Mouse (Mus musculus) forebrain, embryonic 12.5 days (tissue): ENCODE results near the gene Arpp21. TPM values are rescaled to one million over a fixed set of nuclear protein-coding genes. Genes with fewer than 3 reads are reported as not detected.

Experiments used
- ATAC-seq: fragments of 200-750 bp; cut with Nextera tagmentation; 2 replicates; pipeline ENCODE4 v1.8.0; 2017; ENCODE audit warnings: moderate TSS enrichment; ENCODE audit not compliant: low FRiP score
- H3K27ac ChIP-seq: fragments of 300-500 bp; sonication (generic); 2 replicates; pipeline ENCODE4 v1.5.1; 2016; ENCODE audit warnings: mild to moderate bottlenecking
- H3K27me3 ChIP-seq: fragments of 300-500 bp; sonication (generic); 2 replicates; pipeline ENCODE4 v1.6.1; 2016; ENCODE audit warnings: mild to moderate bottlenecking
- H3K36me3 ChIP-seq: fragments of 300-500 bp; sonication (generic); replicated peaks from 2 replicates; pipeline ENCODE4 v1.6.1; 2016; ENCODE audit warnings: mild to moderate bottlenecking
- H3K4me1 ChIP-seq: fragments of 300-500 bp; sonication (generic); 2 replicates; pipeline ENCODE4 v1.6.1; 2016
- H3K4me2 ChIP-seq: fragments of 300-500 bp; sonication (generic); 2 replicates; pipeline ENCODE4 v1.6.1; 2016; ENCODE audit warnings: mild to moderate bottlenecking, moderate library complexity
- H3K4me3 ChIP-seq: fragments of 300-500 bp; sonication (generic); replicated peaks from 2 replicates; pipeline ENCODE4 v1.5.1; 2016; ENCODE audit warnings: mild to moderate bottlenecking
- H3K9ac ChIP-seq: fragments of 300-500 bp; sonication (generic); 2 replicates; pipeline ENCODE4 v1.6.1; 2016; ENCODE audit warnings: mild to moderate bottlenecking
- H3K9me3 ChIP-seq: fragments of 300-500 bp; sonication (generic); 2 replicates; pipeline ENCODE4 v1.6.1; 2016
- WGBS: fragments of 180-500 bp; shearing (Covaris S2); methylation state at CpG from one replicate; pipeline ENCODE4 v1.1.7; 2016; 5-methylcytosine and 5-hydroxymethylcytosine counted together
- polyA plus RNA-seq: library from polyadenylated mRNA; unstranded; fragments of >200 nt; fragmentation: Nextera tagmentation; extraction: Ambion mirVana; gene quantifications from 2 replicates; pipeline ENCODE4 v1.2.1, GENCODE M21; 2016

Arpp21 gene
- polyA plus RNA-seq, 1 experiment from 2014 or later: 10.4 TPM

DNA sequence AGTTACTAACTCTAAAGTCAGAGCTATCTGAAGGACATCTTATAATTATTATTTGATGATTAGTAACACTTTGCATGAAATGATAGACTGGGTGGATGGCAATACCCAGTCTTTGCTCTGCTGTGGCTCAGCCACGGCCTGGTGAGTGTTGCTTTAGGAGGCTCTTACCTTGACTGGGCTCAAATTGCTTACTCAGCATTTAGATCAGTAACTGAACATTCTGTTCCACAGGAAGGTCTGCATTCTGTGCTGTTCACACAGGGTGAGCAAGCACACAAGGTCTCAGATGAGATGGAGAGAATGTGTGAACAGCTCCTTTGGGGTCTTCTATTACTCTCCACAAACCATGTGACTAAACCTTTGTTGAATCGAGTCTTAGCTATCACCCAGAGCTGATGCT is 11.4 kb upstream of the Arpp21 start:
- ATAC-seq: no peak
- WGBS: 80% methylated on average over 2 of the region's 2 CpGs
- H3K4me3 ChIP-seq: no peak overlapping the region

DNA sequence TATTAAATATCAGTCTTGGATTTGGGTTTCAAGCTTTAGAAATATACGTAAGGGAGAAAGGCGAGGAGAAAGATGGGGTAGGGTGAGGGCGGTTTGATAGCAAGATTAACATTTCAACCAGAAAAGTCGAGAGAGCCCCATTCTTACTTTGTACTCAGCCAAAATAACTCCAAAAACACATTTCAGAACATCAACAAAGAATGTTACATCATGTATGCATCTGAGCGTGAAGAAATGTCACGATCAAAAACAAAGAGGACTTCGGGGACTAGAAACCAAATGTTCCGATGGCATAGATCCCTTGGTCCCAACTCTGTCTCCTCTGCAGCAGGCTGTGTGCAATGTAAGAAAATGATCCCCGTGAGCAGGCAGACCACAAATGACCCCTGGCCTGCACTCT is 2.4 kb upstream of the Arpp21 start:
- Histone ChIP-seq H3K9ac (no peak overlapping the region), H3K27me3 (peaks cover 49% of the 10 kb centered on the region), H3K27ac (no peak overlapping the region), H3K9me3 (no peaks in the 10 kb centered on the region), H3K4me3 (no peak overlapping the region), H3K4me1 (peaks cover 16% of the 10 kb centered on the region), H3K4me2 (no peak overlapping the region), H3K36me3 (no peaks in the 10 kb centered on the region)
- ATAC-seq: no peak
- WGBS: 78% methylated on average over 9 of the region's 9 CpGs

More for the DNA sequence above, 11.4 kb upstream of the Arpp21 start:
- no peak overlapping the region for H3K4me2 ChIP-seq
- H3K27ac ChIP-seq: no peak overlapping the region
- H3K36me3 ChIP-seq: no peaks in the 10 kb centered on the region
- H3K27me3 ChIP-seq: no peaks in the 10 kb centered on the region
- H3K4me1 ChIP-seq: no peaks in the 10 kb centered on the region
- no peak overlapping the region for H3K9ac ChIP-seq
- no peaks in the 10 kb centered on the region for H3K9me3 ChIP-seq

DNA sequence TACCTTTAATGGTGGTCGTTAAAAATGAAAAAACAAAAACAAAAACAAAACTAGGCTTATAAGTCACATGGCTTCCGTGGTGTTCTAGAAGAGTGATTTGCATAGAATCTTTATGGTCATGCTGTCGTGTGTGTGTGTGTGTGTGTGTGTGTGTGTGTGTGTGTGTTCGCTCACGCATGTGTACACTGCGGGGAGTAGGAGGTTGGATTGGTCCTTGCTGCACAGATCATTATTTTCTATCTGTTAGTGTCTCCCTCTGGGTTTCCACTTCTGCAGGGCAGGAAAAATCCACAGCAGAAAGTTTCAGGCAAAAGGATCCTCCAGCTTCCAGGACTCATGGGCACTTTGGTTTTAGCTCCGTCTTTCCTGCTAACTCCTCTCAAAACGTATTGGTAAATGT is 813 bp upstream of the Arpp21 start:
- Histone ChIP-seq H3K9ac (no peak overlapping the region), H3K27me3 (peaks cover 58% of the 10 kb centered on the region)
- 86% methylated on average over 8 of the region's 8 CpGs for WGBS

GRCm38 (mm10) chr9:112235041-112235695 is 570 bp downstream of the Arpp21 start:
- H3K9ac ChIP-seq: peak overlapping the region; percentile 71
- under 1% methylated on average over 44 of the region's 44 CpGs for WGBS
- H3K27ac ChIP-seq: peak overlapping the region; percentile 69
- peaks cover 16% of the 10 kb centered on the region for H3K4me1 ChIP-seq
- ATAC-seq: peak; percentile 91
- no peaks in the 10 kb centered on the region for H3K9me3 ChIP-seq
- H3K27me3 ChIP-seq: peaks cover 60% of the 10 kb centered on the region
- H3K4me2 ChIP-seq: peak overlapping the region; percentile 95
- H3K36me3 ChIP-seq: no peaks in the 10 kb centered on the region
- peak overlapping the region; percentile 57 for H3K4me3 ChIP-seq

More for the DNA sequence above, 813 bp upstream of the Arpp21 start:
- Histone ChIP-seq H3K4me2 (no peak overlapping the region), H3K27ac (no peak overlapping the region), H3K9me3 (no peaks in the 10 kb centered on the region), H3K4me1 (peaks cover 16% of the 10 kb centered on the region), H3K36me3 (no peaks in the 10 kb centered on the region), H3K4me3 (no peak overlapping the region)
- no peak for ATAC-seq

DNA sequence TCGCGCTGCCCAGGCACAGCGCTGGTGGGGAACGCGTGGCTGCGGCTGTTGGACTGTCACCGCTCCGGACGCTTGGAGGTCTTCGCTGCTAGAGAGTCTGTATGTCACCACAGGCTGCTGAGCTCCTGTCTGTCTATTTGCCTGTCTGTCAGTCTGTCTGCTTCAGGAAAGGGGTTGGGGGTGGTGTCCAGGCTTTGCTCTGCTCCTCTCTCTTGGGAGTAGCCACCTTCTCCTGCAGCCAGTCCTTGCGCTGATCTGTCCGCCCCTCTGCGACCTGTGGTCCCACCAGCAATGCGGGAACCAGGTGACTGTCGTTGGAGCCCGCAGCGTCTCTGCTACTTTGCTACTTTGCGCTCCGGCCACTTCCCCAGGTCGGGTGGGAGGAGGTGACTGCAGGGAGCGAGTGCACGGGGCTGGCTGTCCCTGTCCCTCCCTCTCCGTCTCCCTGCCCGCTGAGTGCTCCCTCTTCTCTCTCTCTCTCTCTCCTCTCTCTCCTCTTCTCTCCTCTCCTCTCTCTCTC is 1.2 kb downstream of the Arpp21 start:
- H3K4me3 ChIP-seq: peak overlapping the region; percentile 57
- no peaks in the 10 kb centered on the region for H3K9me3 ChIP-seq
- H3K27me3 ChIP-seq: peaks cover 60% of the 10 kb centered on the region
- peak overlapping the region; percentile 95 for H3K4me2 ChIP-seq
- peak overlapping the region; percentile 69 for H3K27ac ChIP-seq
- WGBS: under 1% methylated on average over 24 of the region's 24 CpGs
- peak; percentile 62 for ATAC-seq
- H3K9ac ChIP-seq: peak overlapping the region; percentile 71
- peaks cover 16% of the 10 kb centered on the region for H3K4me1 ChIP-seq
- no peaks in the 10 kb centered on the region for H3K36me3 ChIP-seq

DNA sequence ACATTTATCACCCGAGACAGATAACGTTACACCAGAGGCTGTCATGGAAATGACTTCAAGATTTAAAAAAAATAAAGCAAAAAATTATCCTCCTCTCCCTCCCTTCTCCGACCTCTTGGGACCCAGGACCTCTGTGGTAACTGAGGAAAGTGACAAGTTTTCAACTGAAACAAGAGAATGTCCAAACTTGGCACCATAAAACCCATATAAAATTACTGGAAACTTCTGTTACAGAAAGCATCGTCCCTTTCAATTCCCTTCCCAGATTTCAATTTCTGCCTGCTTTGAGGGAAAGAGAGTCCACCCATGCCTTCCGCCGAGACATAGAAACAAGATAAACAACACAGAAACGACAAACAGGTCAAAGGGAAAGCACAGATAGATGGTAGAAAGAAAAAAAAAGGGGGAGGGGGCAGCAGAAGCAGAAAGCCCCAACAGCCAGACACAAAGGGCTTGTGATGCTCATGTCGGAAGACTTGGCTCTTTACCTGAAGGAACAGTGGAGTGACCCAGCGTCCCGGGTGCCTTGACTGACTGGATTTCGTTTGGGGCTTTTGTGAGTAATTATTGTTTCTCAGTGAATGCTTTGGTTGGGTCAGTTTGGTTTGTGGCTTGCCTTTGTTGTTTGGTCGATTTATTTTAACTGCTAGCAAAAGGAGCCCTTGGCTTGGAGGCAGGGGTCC is 1.8 kb downstream of the Arpp21 start:
- peaks cover 58% of the 10 kb centered on the region for H3K27me3 ChIP-seq
- peak overlapping the region; percentile 95 for H3K4me2 ChIP-seq
- ATAC-seq: no peak
- WGBS: 16% methylated on average over 12 of the region's 12 CpGs
- H3K36me3 ChIP-seq: no peaks in the 10 kb centered on the region
- peak overlapping the region; percentile 71; the same call in 1 of the 2 replicates for H3K9ac ChIP-seq
- H3K4me3 ChIP-seq: peak overlapping the region; percentile 57
- no peaks in the 10 kb centered on the region for H3K9me3 ChIP-seq
- peaks cover 16% of the 10 kb centered on the region for H3K4me1 ChIP-seq
- H3K27ac ChIP-seq: peak overlapping the region; percentile 69

GRCm38 (mm10) chr9:112233378-112233777 is 2.4 kb downstream of the Arpp21 start:
- peaks cover 53% of the 10 kb centered on the region for H3K27me3 ChIP-seq

DNA sequence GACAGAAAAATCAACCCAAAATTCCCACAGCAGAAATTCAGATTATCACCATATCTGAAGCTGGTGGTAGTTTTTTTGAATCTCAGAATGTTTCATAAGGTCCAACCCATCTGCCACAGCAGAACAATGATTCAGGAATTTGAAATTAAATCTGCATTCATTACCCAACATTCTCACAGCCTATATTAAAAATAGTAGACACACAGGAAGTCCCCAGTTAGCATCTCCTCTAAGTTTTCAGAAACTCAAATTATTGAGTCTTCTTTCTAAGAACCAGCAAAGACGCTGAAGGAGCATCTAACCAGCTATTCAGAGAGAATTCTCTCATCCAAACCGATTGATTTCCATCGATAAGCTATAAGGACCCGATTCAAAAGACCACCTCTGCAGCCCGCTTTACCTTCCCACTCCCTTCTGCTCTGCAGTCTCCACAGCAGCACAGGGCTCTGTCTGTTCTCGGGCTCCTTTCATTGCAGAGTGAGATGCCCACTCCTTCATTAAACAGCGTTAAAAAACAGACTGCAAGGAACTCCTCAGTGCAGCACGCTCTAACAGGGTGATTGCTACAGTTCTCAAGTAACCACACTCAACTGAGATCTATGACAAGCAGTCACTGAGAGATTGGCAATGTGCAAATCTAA is 3.7 kb downstream of the Arpp21 start:
- Histone ChIP-seq H3K9me3 (no peaks in the 10 kb centered on the region), H3K4me3 (peak overlapping the region; percentile 18; the same call in 1 of the 2 replicates), H3K27ac (no peak overlapping the region), H3K9ac (no peak overlapping the region), H3K4me2 (no peak overlapping the region), H3K36me3 (no peaks in the 10 kb centered on the region), H3K4me1 (peaks cover 16% of the 10 kb centered on the region), H3K27me3 (peaks cover 44% of the 10 kb centered on the region)
- WGBS: 65% methylated on average over 8 of the region's 8 CpGs
- no peak for ATAC-seq

More at GRCm38 (mm10) chr9:112233378-112233777, 2.4 kb downstream of the Arpp21 start:
- Histone ChIP-seq H3K4me2 (peak overlapping the region; percentile 95), H3K36me3 (no peaks in the 10 kb centered on the region), H3K9ac (no peak overlapping the region), H3K27ac (no peak overlapping the region), H3K9me3 (no peaks in the 10 kb centered on the region), H3K4me3 (peak overlapping the region; percentile 57; the same call in 1 of the 2 replicates), H3K4me1 (peaks cover 16% of the 10 kb centered on the region)
- 71% methylated on average over 6 of the region's 6 CpGs for whole genome bisulfite sequencing
- no peak for ATAC-seq

DNA sequence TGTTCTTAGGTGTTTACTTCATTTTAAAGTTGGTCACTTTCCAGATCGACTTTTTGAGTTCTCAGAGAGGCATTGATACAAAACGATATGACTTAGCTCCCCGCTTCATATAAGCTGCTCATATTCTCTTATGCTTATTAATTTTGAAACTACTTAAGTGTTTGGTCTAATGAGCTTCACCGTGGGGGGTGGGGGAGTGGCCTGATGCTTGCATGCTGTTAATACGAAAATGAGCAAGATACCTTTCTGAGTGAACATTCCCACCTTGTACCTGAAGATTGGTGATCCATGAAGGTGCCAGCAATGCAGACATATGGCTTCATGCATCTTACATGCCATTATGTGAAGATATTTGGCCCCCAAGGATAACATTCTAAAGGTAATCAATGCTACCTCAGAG is 4.4 kb downstream of the Arpp21 start:
- no peak for ATAC-seq
- H3K4me1 ChIP-seq: peaks cover 16% of the 10 kb centered on the region
- no peak overlapping the region for H3K27ac ChIP-seq
- no peak overlapping the region for H3K9ac ChIP-seq
- H3K9me3 ChIP-seq: no peaks in the 10 kb centered on the region
- H3K27me3 ChIP-seq: peaks cover 41% of the 10 kb centered on the region
- H3K4me2 ChIP-seq: no peak overlapping the region
- no peaks in the 10 kb centered on the region for H3K36me3 ChIP-seq
- 84% methylated on average over 5 of the region's 5 CpGs for WGBS
- H3K4me3 ChIP-seq: no peak overlapping the region

- Histone ChIP-seq H3K4me3 (no peak overlapping the region), H3K27ac (no peak overlapping the region), H3K36me3 (no peaks in the 10 kb centered on the region), H3K9ac (no peak overlapping the region), H3K9me3 (no peaks in the 10 kb centered on the region), H3K4me2 (no peak overlapping the region), H3K4me1 (peaks cover 16% of the 10 kb centered on the region), H3K27me3 (peaks cover 37% of the 10 kb centered on the region)
- ATAC-seq: no peak
- WGBS: 86% methylated on average over 4 of the region's 4 CpGs
These were observed 4.9 kb downstream of the Arpp21 start for GRCm38 (mm10) chr9:112230716-112231361.

- H3K9me3 ChIP-seq: no peaks in the 10 kb centered on the region
- no peaks in the 10 kb centered on the region for H3K36me3 ChIP-seq
- no peak overlapping the region for H3K27ac ChIP-seq
- H3K27me3 ChIP-seq: peaks cover 14% of the 10 kb centered on the region
- 76% methylated on average over 3 of the region's 3 CpGs for WGBS
- H3K4me3 ChIP-seq: no peak overlapping the region
- ATAC-seq: no peak
- no peak overlapping the region for H3K4me2 ChIP-seq
- no peaks in the 10 kb centered on the region for H3K4me1 ChIP-seq
- H3K9ac ChIP-seq: no peak overlapping the region
These were observed 7.3 kb downstream of the Arpp21 start for GRCm38 (mm10) chr9:112228470-112228869.

GRCm38 (mm10) chr9:112227174-112227573 is 8.6 kb downstream of the Arpp21 start:
- ATAC-seq: no peak
- H3K4me2 ChIP-seq: no peak overlapping the region

More at GRCm38 (mm10) chr9:112227174-112227573, 8.6 kb downstream of the Arpp21 start:
- H3K9ac ChIP-seq: no peak overlapping the region
- H3K4me3 ChIP-seq: no peak overlapping the region
- no peak overlapping the region for H3K27ac ChIP-seq
- peaks cover 4% of the 10 kb centered on the region for H3K27me3 ChIP-seq
- H3K36me3 ChIP-seq: no peaks in the 10 kb centered on the region
- no peaks in the 10 kb centered on the region for H3K4me1 ChIP-seq
- 86% methylated on average over 13 of the region's 13 CpGs for WGBS
- H3K9me3 ChIP-seq: no peaks in the 10 kb centered on the region
